In genomic region chr4:97823512-97823911, GRCm38 (mm10) we compare ENCODE assay signal across 19 mouse cellular contexts. TPM values are rescaled to one million over a fixed set of nuclear protein-coding genes. Genes with fewer than 3 reads are reported as not detected.
DNase-seq lines count a peak whose midpoint lies in the region; ATAC-seq and TF ChIP-seq lines count a peak whose summit lies in the region.
"Had no signal": no experiment of that assay in that cellular context is flagged by ENCODE, and none has a peak within 500 bp of the region (broad histone marks: within the 10 kb centered on the region; RNA-seq: fewer than 3 reads in every experiment).

No protein-coding gene starts in this region.

- peaks cover 65% of the 10 kb centered on the region for H3K4me1 ChIP-seq in heart, embryonic 16.5 days (ENCODE audit: control insufficient read depth, insufficient read depth, low read length)
- H3K4me1 ChIP-seq in heart, embryonic 10.5 days, result peaks cover 33% of the 10 kb centered on the region
- peaks cover 4% of the 10 kb centered on the region; the same call in 1 of the 2 replicates for H3K4me1 ChIP-seq in lung, embryonic 14.5 days (ENCODE audit: insufficient read depth)
- peaks cover 4% of the 10 kb centered on the region; the same call in 1 of the 2 replicates for H3K4me1 ChIP-seq in lung, postnatal 0 days (ENCODE audit: insufficient read depth, low read depth, low read length)

- DNase-seq in heart, adult 18-20 months, result peak; percentile 43 to 53
- DNase-seq in heart, postnatal 14 days, result no peak
- DNase-seq in heart, embryonic 10.5 days (ENCODE audit: low spot score), result no peak
- DNase-seq in lung, embryonic 14.5 days, result no peak
- no peak for DNase-seq in lung, postnatal 10 days
- DNase-seq in lung, postnatal 0 days (ENCODE audit: low spot score), result no peak
- DNase-seq: adrenal gland, adult 8-10 months; adrenal gland, postnatal 36 days; cerebellum, adult 2 months; cerebellum, postnatal 10 days; forebrain, postnatal 0 days; kidney, adult 11 months; kidney, adult 9 months had no signal

- no peaks in the 10 kb centered on the region for H3K36me3 ChIP-seq in heart, embryonic 16.5 days (ENCODE audit: control insufficient read depth, insufficient read depth)
- no peaks in the 10 kb centered on the region for H3K36me3 ChIP-seq in heart, embryonic 10.5 days
- H3K36me3 ChIP-seq in lung, embryonic 14.5 days (ENCODE audit: insufficient read depth), result no peaks in the 10 kb centered on the region
- no peaks in the 10 kb centered on the region for H3K36me3 ChIP-seq in lung, postnatal 0 days (ENCODE audit: insufficient read depth, low read length)
- H3K36me3 ChIP-seq: embryonic facial prominence, embryonic 10.5 days; hindbrain, embryonic 15.5 days had no signal

- no peak overlapping the region for H3K4me3 ChIP-seq in heart, embryonic 16.5 days (ENCODE audit: low read length)
- no peak overlapping the region for H3K4me3 ChIP-seq in heart, embryonic 10.5 days
- H3K4me3 ChIP-seq in lung, embryonic 14.5 days (ENCODE audit: low read depth, low read length), result no peak overlapping the region
- H3K4me3 ChIP-seq in lung, postnatal 0 days (ENCODE audit: low read depth, low read length), result no peak overlapping the region
- H3K4me3 ChIP-seq: embryonic facial prominence, embryonic 10.5 days; forebrain, embryonic 13.5 days; hindbrain, embryonic 15.5 days had no signal

- peak overlapping the region; percentile 37; the same call in 1 of the 2 replicates for H3K27ac ChIP-seq in heart, embryonic 16.5 days (ENCODE audit: low read length)
- H3K27ac ChIP-seq in heart, embryonic 10.5 days, result no peak overlapping the region
- peak overlapping the region; percentile 20; the same call in 1 of the 2 replicates for H3K27ac ChIP-seq in lung, embryonic 14.5 days (ENCODE audit: low read depth)
- H3K27ac ChIP-seq in lung, postnatal 0 days (ENCODE audit: low read length), result no peak overlapping the region
- H3K27ac ChIP-seq: embryonic facial prominence, embryonic 10.5 days; forebrain, embryonic 13.5 days; hindbrain, embryonic 15.5 days had no signal

- H3K4me2 ChIP-seq in heart, embryonic 16.5 days (ENCODE audit: low read depth, low read length), result no peak overlapping the region
- H3K4me2 ChIP-seq in lung, embryonic 14.5 days, result no peak overlapping the region
- no peak overlapping the region for H3K4me2 ChIP-seq in lung, postnatal 0 days (replicated peaks; ENCODE audit: low read depth, low read length)
- H3K4me2 ChIP-seq: forebrain, embryonic 13.5 days; hindbrain, embryonic 15.5 days had no signal

- no peak for ATAC-seq in heart, embryonic 16.5 days (replicated peaks; ENCODE audit: extremely low read depth, insufficient read depth, low FRiP score)
- no peak for ATAC-seq in lung, embryonic 14.5 days (ENCODE audit: insufficient read depth)
- ATAC-seq in lung, postnatal 0 days, result no peak
- ATAC-seq: forebrain, embryonic 13.5 days; forebrain, postnatal 0 days had no signal

- 72% methylated on average over 6 of the region's 6 CpGs for WGBS in heart, embryonic 16.5 days
- 87% methylated on average over 6 of the region's 6 CpGs for WGBS in heart, embryonic 10.5 days
- WGBS in lung, embryonic 14.5 days, result 84% methylated on average over 6 of the region's 6 CpGs
- WGBS in lung, postnatal 0 days, result 79% methylated on average over 6 of the region's 6 CpGs

- H3K9ac ChIP-seq in heart, embryonic 16.5 days (ENCODE audit: low read length), result no peak overlapping the region
- no peak overlapping the region for H3K9ac ChIP-seq in lung, embryonic 14.5 days
- H3K9ac ChIP-seq in lung, postnatal 0 days (replicated peaks; ENCODE audit: low read depth), result no peak overlapping the region
- H3K9ac ChIP-seq: forebrain, embryonic 13.5 days; forebrain, postnatal 0 days; hindbrain, embryonic 15.5 days had no signal

- intact Hi-C loops in heart, postnatal 14 days (cut with DNase I), result no loop called here

- no peak for TF ChIP-seq EP300 in lung, postnatal 0 days (IDR thresholded peaks at IDR 0.05)

- H3K27me3 ChIP-seq in heart, embryonic 16.5 days (ENCODE audit: control insufficient read depth, insufficient read depth, low read length), result no peaks in the 10 kb centered on the region
- H3K27me3 ChIP-seq in heart, embryonic 10.5 days (ENCODE audit: insufficient read depth, poor library complexity, severe bottlenecking), result no peaks in the 10 kb centered on the region
- H3K27me3 ChIP-seq in lung, embryonic 14.5 days (ENCODE audit: insufficient read depth, low read length), result no peaks in the 10 kb centered on the region
- H3K27me3 ChIP-seq in lung, postnatal 0 days (replicated peaks; ENCODE audit: insufficient read depth, low read length), result no peaks in the 10 kb centered on the region
- H3K27me3 ChIP-seq: forebrain, embryonic 13.5 days; hindbrain, embryonic 15.5 days had no signal

- no peaks in the 10 kb centered on the region for H3K9me3 ChIP-seq in heart, embryonic 16.5 days (replicated peaks; ENCODE audit: control insufficient read depth, low read length)
- H3K9me3 ChIP-seq in heart, embryonic 10.5 days, result no peaks in the 10 kb centered on the region
- H3K9me3 ChIP-seq in lung, embryonic 14.5 days (ENCODE audit: low read depth, low read length), result no peaks in the 10 kb centered on the region
- H3K9me3 ChIP-seq in lung, postnatal 0 days (ENCODE audit: low read length), result no peaks in the 10 kb centered on the region
- H3K9me3 ChIP-seq: embryonic facial prominence, embryonic 10.5 days; forebrain, embryonic 13.5 days; hindbrain, embryonic 15.5 days had no signal

- TF ChIP-seq CTCF in lung, embryonic 14.5 days (IDR thresholded peaks at IDR 0.05; ENCODE audit: low read depth), result no peak
- TF ChIP-seq CTCF in lung, postnatal 0 days (IDR thresholded peaks at IDR 0.05), result no peak

RNA-seq across cellular contexts. Expression of gene E130114P18Rik, which starts 45.6 kb away (rescaled TPM):
- not detected for total RNA-seq in heart, adult 18-20 months (2021)
- total RNA-seq in heart, postnatal 14 days (2021), result not detected
- 0.47 and 0.75 TPM in 2 replicates for polyA plus RNA-seq in heart, embryonic 16.5 days (2015; fragmentation: Nextera tagmentation; extraction: Ambion mirVana)
- polyA plus RNA-seq in heart, embryonic 10.5 days (2016; fragmentation: Nextera tagmentation; extraction: Ambion mirVana), result 0.33 and 1.1 TPM in 2 replicates
- polyA plus RNA-seq in lung, embryonic 14.5 days (2014; fragmentation: Nextera tagmentation; extraction: Ambion mirVana), result 0.84 and 0.85 TPM in 2 replicates
- 0.36 and 0.76 TPM in 2 replicates for polyA plus RNA-seq in lung, postnatal 0 days (2015; fragmentation: Nextera tagmentation; extraction: Ambion mirVana)
- total RNA-seq: adrenal gland, postnatal 36 days; ES-E14; gastrocnemius, adult 8-10 months had no signal

RNA-seq across cellular contexts. Expression of gene Nfia, which starts 51.0 kb away (rescaled TPM):
- total RNA-seq in heart, adult 18-20 months (2021), result 100 to 1,000 TPM; 115 to 127 TPM
- total RNA-seq in heart, postnatal 14 days (2021), result 100 to 1,000 TPM; 159 to 170 TPM
- 37.3 and 42.0 TPM in 2 replicates for polyA plus RNA-seq in heart, embryonic 16.5 days (2015; fragmentation: Nextera tagmentation; extraction: Ambion mirVana)
- polyA plus RNA-seq in heart, embryonic 10.5 days (2016; fragmentation: Nextera tagmentation; extraction: Ambion mirVana), result 14.4 and 19.6 TPM in 2 replicates
- polyA plus RNA-seq in lung, embryonic 14.5 days (2014; fragmentation: Nextera tagmentation; extraction: Ambion mirVana), result 48.2 and 53.5 TPM in 2 replicates
- 40.5 and 45.4 TPM in 2 replicates for polyA plus RNA-seq in lung, postnatal 0 days (2015; fragmentation: Nextera tagmentation; extraction: Ambion mirVana)

Comparison
In these comparisons a context has a peak if more than half of its experiments do, and no peak if none do; other contexts are left out.
1. DNase-seq: peak in heart, adult 18-20 months (2 of 2); none in heart, postnatal 14 days (0 of 2), heart, embryonic 10.5 days (single experiment), lung, embryonic 14.5 days (single experiment), lung, postnatal 10 days (single experiment) and lung, postnatal 0 days (single experiment).
2. H3K27ac ChIP-seq: peak in heart, embryonic 16.5 days (single experiment) and lung, embryonic 14.5 days (single experiment); none in heart, embryonic 10.5 days (single experiment) and lung, postnatal 0 days (single experiment).